Mouse (Mus musculus) left cerebral cortex, adult 9 months (tissue): ENCODE data around the gene Wnt9b.

ENCODE experiments used
- DNase-seq, 2 experiments: peaks; one replicate each; pipeline ENCODE4 v3.0.0; 2022; ENCODE audit warnings: low spot score in 2 of 2

Gene Wnt9b

DNA sequence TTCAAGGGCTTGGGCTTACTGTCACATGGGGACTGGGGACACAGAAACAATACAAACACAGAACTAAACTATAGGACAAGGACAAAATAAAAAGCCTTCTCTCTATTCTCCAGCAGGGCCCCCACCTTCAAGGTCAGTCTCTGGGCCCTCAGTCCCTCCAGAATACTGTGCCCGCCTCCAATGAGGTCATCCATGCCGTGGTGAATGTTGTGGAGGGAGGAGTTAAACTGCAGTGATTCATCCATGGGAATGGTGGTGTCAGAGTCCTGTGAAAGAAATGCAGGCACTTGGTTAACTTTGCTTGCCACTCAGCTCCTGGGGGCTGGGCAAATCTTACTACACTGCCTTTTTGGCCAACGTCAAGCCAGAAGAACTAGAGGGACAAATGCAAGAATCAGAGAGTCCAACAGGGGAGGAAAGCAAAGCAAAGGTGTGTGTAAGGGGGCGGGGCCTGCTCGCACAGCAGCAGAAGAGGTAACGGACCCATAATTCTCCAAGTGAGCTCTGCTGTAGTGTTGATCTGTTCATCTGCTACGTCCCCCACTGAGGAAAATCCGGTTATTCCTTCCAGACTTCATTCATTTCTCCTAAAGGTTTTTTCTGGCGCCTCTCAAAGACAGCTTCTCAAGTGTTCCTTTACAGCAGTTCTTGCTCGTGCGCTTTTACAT, 65.8 kb downstream of the Wnt9b start:
- DNase-seq: no peak
